Mouse (Mus musculus): ENCODE results near the gene Dclk1.
A peak's percentile ranks its signal among the peaks of the same experiment; 100 is the strongest.

- peak; percentile 67 for TF ChIP-seq CTCF (IDR thresholded peaks at IDR 0.05; ENCODE audit: low read depth)
- no peak for TF ChIP-seq EP300 (IDR thresholded peaks at IDR 0.05; ENCODE audit: low read depth)
Observed at GRCm38 (mm10) chr3:55520240-55521180, 278.3 kb downstream of the Dclk1 start.

Measured in liver, embryonic 14.5 days (tissue).